Mouse (Mus musculus) lung, postnatal 14 days (tissue): ENCODE measurements around the gene Gm773.
"Not testable (repeated sequence)": the region's sequence is repeated elsewhere in the genome, so short reads cannot be mapped to it uniquely, and the experiment has no call there.

Source experiments
- DNase-seq: peaks from one replicate; pipeline ENCODE4 v3.0.0; 2021

Gm773 gene

GRCm38 (mm10) chrX:56212771-56213170 is at the start of gene Gm773:
Gene Gm773 (minus strand): TSS chrX:56212881.
- no peak for DNase-seq

- not testable (repeated sequence) for DNase-seq
These were observed 26.2 kb downstream of the Gm773 start for GRCm38 (mm10) chrX:56186449-56186848.

- no peak for DNase-seq
These were observed 61.3 kb downstream of the Gm773 start for GRCm38 (mm10) chrX:56151396-56151795.
